Mouse (Mus musculus): Measurements from ENCODE around the gene Cwh43. TPM values are rescaled to one million over a fixed set of nuclear protein-coding genes. Genes with fewer than 3 reads are reported as not detected.

The Cwh43 gene
- polyA plus RNA-seq, 1 experiment from 2014 or later: not detected

DNA sequence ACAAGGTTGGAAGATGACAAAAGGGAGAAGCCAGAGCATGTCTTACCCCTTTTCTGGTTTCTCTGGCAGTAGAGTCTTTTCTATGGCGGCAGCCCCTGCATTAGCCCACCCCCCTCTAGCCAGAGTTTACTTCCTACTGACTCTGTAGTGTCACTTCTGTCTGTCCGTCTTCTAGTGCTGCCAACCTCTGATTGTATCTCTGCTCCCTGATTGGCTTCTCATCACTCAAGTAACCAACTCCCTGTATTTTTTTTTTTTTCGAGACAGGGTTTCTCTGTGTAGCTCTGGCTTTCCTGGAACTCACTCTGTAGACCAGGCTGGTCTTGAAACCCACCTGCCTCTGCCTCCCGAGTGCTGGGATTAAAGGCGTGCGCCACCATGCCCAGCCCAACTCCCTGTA lies 26.9 kb downstream of the Cwh43 start:
- WGBS: 69% methylated on average over 6 of the region's 6 CpGs
- H3K9me3 ChIP-seq (replicated peaks): no peaks in the 10 kb centered on the region
- no peak overlapping the region for H3K9ac ChIP-seq
- no peaks in the 10 kb centered on the region for H3K4me1 ChIP-seq (replicated peaks)
- H3K4me3 ChIP-seq: no peak overlapping the region
- no peaks in the 10 kb centered on the region for H3K36me3 ChIP-seq
- no peak overlapping the region for H3K27ac ChIP-seq (ENCODE audit: poor library complexity, severe bottlenecking)
- no peak overlapping the region for H3K4me2 ChIP-seq
- ATAC-seq (ENCODE audit: insufficient number of reproducible peaks, low FRiP score): no peak
- H3K27me3 ChIP-seq (replicated peaks): peaks cover 4% of the 10 kb centered on the region; the same call in 1 of the 2 replicates

DNA sequence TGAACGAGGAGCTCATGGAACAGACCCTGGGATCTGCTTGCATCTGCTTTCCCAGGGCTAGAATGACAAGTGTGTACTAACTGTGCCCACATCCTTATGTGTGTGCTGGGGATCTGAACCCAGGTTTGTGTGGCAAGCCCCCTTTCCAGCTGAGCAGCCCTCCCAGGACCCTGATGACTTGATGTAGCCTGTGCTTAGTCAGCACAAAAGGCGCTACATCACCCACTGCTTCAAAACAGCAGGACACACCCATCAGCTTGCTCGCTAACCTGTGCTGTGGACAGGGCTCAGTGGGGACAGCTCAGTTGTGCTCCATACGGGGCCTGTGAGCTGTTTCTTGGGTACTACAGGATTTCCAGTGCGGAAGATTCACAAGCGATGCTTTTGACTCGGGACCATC lies 28.9 kb downstream of the Cwh43 start:
- WGBS: 69% methylated on average over 7 of the region's 7 CpGs
- H3K9ac ChIP-seq: no peak overlapping the region
- ATAC-seq (ENCODE audit: insufficient number of reproducible peaks, low FRiP score): no peak

DNA sequence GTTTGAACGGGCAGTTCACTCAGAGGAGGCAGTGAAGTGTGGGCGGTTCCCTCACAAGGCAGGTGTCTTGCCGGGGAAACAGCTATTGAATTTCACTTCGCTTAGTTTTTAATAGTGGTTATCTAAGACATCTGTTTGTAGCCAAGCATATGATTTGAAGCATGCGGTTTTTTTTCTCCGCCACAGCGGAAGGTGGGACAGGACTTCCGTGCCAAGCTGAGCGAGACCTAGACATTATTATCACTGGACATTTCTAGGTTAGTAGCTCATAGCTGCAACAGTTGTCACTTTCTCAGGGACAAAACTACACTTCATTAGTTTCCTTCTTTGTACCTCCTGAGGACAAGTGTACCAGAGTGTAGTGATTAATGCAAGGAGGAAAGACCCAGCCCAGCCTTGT lies 36.3 kb downstream of the Cwh43 start:
- Histone ChIP-seq H3K4me1 (replicated peaks) (no peaks in the 10 kb centered on the region), H3K27me3 (replicated peaks) (0 out of 2 replicates have a peak, but pooled peaks cover 4% of the 10 kb centered on the region), H3K9me3 (replicated peaks) (no peaks in the 10 kb centered on the region), H3K36me3 (no peaks in the 10 kb centered on the region), H3K27ac (ENCODE audit: poor library complexity, severe bottlenecking) (no peak overlapping the region), H3K4me2 (no peak overlapping the region), H3K4me3 (no peak overlapping the region), H3K9ac (no peak overlapping the region)
- no peak for ATAC-seq (ENCODE audit: insufficient number of reproducible peaks, low FRiP score)
- 84% methylated on average over 9 of the region's 9 CpGs for WGBS

More for the DNA sequence above, 28.9 kb downstream of the Cwh43 start:
- H3K4me3 ChIP-seq: no peak overlapping the region
- no peak overlapping the region for H3K4me2 ChIP-seq
- H3K4me1 ChIP-seq (replicated peaks): no peaks in the 10 kb centered on the region
- no peaks in the 10 kb centered on the region for H3K36me3 ChIP-seq
- H3K27ac ChIP-seq (ENCODE audit: poor library complexity, severe bottlenecking): no peak overlapping the region
- H3K9me3 ChIP-seq (replicated peaks): no peaks in the 10 kb centered on the region
- H3K27me3 ChIP-seq (replicated peaks): peaks cover 4% of the 10 kb centered on the region; the same call in 1 of the 2 replicates

DNA sequence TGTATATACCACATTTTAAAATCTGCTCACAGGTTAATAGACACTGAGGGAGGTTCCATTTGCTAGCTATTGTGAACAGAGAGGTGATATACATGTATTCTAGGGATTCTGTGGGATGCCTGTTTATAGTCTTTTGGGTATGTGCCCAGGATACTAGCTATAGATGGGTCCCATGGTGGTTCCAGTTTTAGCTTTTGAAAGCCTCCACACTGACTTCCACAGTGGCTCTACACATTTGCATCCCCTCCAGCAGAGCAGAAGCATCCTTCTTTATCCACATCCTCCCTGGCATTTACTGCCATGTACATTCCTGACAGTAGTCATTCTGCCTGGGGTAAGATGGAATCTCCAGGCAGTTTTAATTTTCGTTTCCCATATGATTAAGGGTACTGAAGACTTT lies 44.4 kb downstream of the Cwh43 start:
- no peaks in the 10 kb centered on the region for H3K36me3 ChIP-seq
- H3K27me3 ChIP-seq (replicated peaks): no peaks in the 10 kb centered on the region
- H3K27ac ChIP-seq (ENCODE audit: poor library complexity, severe bottlenecking): no peak overlapping the region
- H3K4me3 ChIP-seq: no peak overlapping the region
- no peaks in the 10 kb centered on the region for H3K9me3 ChIP-seq (replicated peaks)
- no peak overlapping the region for H3K4me2 ChIP-seq
- no peaks in the 10 kb centered on the region for H3K4me1 ChIP-seq (replicated peaks)
- H3K9ac ChIP-seq: no peak overlapping the region
- no peak for ATAC-seq (ENCODE audit: insufficient number of reproducible peaks, low FRiP score)
- WGBS: 67% methylated on average over 1 of the region's 1 CpGs

DNA sequence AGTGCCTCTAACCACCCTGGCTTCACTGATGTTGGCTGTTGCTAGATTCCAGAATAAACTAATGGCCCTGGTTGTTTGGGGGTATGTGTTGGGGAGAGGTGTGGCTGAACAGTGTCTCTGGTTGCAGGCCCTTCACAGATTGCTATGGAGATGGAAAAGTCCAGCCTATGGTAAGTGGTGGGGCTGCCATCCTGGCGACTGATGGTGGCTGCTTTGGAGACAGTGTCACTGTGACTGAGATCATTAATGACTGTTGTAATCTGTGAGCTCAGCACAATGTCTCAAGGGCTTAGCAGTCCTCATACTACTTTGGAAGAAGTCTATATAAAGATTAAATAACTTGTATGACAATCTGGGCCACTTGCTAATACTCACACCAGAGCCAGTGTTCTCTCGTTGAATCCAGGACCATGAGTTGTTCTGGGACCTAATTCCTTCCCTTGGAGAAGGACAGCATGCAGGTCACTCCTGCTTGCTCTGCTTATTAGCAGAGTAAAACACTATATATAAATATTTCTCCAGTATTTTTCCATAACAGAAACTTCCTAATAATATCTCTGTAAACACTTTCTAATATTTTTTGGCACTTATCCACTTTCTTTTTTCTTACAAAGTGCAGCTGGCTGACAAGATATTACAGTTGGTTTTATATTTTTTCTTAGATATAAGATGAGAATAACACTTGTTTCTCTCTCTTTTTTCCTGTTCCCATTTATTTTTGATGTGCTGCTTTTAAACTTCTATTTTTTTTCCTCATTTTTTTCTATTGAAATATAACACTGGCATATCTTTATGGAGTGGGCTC lies 48.8 kb downstream of the Cwh43 start:
- Histone ChIP-seq H3K36me3 (no peaks in the 10 kb centered on the region), H3K27ac (ENCODE audit: poor library complexity, severe bottlenecking) (no peak overlapping the region), H3K27me3 (replicated peaks) (no peaks in the 10 kb centered on the region), H3K4me3 (no peak overlapping the region), H3K9ac (no peak overlapping the region), H3K4me1 (replicated peaks) (no peaks in the 10 kb centered on the region), H3K4me2 (no peak overlapping the region), H3K9me3 (replicated peaks) (no peaks in the 10 kb centered on the region)
- 63% methylated on average over 2 of the region's 2 CpGs for WGBS
- ATAC-seq (ENCODE audit: insufficient number of reproducible peaks, low FRiP score): no peak

DNA sequence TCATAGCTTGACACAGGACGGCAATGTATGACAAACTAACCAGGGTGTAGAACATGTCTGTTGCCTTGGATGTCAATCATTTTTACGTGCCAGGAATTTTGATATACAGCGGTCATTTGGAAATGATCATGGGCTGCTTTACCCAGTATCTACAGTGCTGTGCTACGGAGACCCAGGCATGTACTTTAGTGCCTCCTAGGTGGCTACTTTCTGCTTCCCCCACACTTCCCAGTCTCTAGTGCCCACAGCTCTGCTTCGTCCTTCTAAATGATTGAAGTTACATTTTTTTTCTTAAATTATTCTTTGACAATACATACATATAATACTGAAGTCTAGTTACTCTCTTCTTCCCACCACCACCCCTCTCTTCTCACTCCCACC lies 49.4 kb downstream of the Cwh43 start:
- H3K4me2 ChIP-seq: no peak overlapping the region
- no peak overlapping the region for H3K9ac ChIP-seq
- no peaks in the 10 kb centered on the region for H3K4me1 ChIP-seq (replicated peaks)
- H3K27me3 ChIP-seq (replicated peaks): no peaks in the 10 kb centered on the region
- WGBS: 81% methylated on average over 5 of the region's 5 CpGs
- no peak overlapping the region for H3K27ac ChIP-seq (ENCODE audit: poor library complexity, severe bottlenecking)
- H3K9me3 ChIP-seq (replicated peaks): no peaks in the 10 kb centered on the region
- ATAC-seq (ENCODE audit: insufficient number of reproducible peaks, low FRiP score): no peak
- no peaks in the 10 kb centered on the region for H3K36me3 ChIP-seq
- no peak overlapping the region for H3K4me3 ChIP-seq

DNA sequence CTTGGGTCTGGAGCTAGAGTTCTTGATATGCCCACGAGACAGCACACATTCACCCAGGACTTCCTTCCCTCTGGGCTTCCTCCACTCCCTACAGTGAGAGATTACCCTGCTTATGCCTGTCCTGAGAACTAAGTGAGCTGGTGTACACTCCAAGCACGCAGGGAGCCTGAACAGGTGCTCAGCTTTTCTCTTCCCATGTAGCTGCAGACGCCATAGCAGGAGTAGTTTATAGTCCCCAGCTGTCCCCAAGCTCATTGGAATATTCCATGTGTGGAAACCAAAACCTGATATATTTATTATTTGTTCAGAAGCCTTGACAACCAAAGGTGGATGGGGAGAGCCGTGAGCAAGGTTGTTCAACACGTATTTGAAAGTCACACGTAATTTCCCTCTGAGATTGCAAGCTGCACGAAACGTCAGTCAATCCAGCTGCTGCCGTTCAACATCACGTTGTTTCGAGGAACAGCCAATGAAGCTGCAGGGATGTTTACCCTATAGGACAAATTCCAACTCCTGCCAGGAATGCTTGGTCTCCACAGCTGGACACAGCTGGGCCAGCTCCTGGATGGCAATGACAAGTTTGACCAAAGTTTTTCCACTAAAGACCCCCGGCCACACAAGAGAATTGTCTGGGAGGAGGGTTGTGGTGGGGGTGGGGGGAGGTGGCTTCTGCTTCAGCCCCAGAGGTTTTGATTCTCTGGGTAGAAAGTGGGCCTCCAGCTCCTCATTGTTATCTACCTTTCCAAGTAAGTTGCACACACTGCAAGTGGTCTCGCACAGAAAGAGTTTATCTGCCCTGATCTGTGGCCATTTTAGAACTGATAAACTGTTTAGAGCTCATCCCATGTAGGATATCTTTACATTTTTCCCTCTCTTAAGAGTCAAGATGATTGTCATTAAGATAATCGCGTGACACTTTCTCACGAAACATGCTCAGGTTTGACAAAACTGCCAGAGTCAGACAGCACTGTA lies 62.9 kb downstream of the Cwh43 start:
- Histone ChIP-seq H3K9me3 (replicated peaks) (no peaks in the 10 kb centered on the region; the same call in 1 of the 2 replicates), H3K27ac (ENCODE audit: poor library complexity, severe bottlenecking) (no peak overlapping the region), H3K27me3 (replicated peaks) (no peaks in the 10 kb centered on the region), H3K4me3 (no peak overlapping the region), H3K4me2 (no peak overlapping the region), H3K9ac (no peak overlapping the region), H3K36me3 (no peaks in the 10 kb centered on the region), H3K4me1 (replicated peaks) (no peaks in the 10 kb centered on the region)
- ATAC-seq (ENCODE audit: insufficient number of reproducible peaks, low FRiP score): no peak
- 76% methylated on average over 16 of the region's 16 CpGs for WGBS

DNA sequence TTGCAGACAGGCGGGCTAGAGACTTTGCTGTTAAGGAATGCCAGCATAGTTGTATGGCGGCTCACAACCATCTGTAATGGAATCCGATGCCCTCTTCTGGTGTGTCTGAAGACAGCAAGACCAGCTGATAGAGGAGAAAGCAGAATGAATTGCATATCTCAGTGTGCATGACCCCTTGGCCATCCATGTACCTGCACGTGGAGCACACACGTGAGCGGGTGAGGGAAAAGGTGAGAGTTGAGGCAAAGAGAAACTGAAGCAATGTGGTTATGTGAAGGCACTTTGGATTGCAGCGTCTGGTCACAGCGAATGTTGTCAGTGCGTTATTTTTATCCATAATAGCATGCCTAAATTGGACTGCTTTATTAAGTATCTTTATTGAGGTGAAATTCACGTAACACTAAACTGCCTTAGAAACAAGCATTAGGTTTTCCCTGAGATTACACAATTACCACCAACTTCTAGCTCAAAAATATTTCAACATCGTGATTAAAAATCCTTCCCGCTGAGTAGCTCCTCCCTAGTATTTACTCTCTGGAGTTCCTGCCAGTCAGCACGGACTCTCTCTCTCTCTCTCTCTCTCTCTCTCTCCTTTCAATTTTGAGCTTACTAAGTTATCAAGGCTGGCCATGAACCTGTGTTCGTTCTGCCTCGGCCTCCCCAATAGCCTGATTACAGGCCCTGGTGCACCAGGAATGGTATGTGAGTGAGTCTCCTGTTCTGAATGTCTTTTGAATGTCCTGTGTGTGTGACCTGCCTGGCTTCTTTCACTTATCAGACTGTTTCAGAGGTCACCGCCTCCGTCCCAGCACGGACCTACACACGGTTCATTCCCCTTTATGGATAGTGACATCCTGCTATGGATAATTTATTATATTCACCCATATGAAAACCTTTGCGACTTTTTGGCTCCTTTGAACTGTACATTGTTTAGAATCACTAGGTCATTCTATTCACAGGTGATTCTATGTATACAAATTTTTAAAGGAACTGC lies 68.8 kb downstream of the Cwh43 start:
- H3K9me3 ChIP-seq (replicated peaks): no peaks in the 10 kb centered on the region
- no peak for ATAC-seq (ENCODE audit: insufficient number of reproducible peaks, low FRiP score)
- H3K4me2 ChIP-seq: no peak overlapping the region
- no peaks in the 10 kb centered on the region for H3K36me3 ChIP-seq
- no peak overlapping the region for H3K27ac ChIP-seq (ENCODE audit: poor library complexity, severe bottlenecking)
- H3K4me1 ChIP-seq (replicated peaks): 0 out of 2 replicates have a peak, but pooled peaks cover 3% of the 10 kb centered on the region
- H3K9ac ChIP-seq: no peak overlapping the region
- no peaks in the 10 kb centered on the region for H3K27me3 ChIP-seq (replicated peaks)
- no peak overlapping the region for H3K4me3 ChIP-seq
- 79% methylated on average over 20 of the region's 20 CpGs for WGBS

DNA sequence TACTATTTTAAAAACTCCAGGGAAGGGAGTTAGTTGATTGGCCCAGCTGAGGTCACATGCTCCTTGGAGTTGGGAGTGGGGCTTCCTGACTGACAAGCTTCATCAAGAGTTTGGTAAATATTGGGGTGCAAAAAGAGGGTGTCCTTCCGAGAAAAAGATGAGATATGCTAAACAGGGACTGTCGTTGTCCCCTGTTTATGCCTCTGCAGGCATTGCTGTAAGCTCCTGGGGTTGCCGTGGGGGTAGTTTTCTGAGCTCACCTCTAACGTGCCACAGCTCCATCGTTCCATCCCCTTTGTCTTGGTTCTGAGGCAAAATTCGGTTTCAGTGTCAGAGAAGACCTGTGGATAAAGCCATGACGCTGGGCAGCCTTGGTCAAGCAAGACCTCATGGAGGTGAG lies 74.8 kb downstream of the Cwh43 start, which contains the start of gene Dcun1d4:
Gene Dcun1d4 (plus strand): TSS at position 301 of the 400 bp plus-strand sequence.
- H3K4me3 ChIP-seq: no peak within 1 kb of the TSS
- no peak within 1 kb of the TSS for H3K27ac ChIP-seq (ENCODE audit: poor library complexity, severe bottlenecking)
- WGBS: 71% methylated on average over 7 of the region's 7 CpGs
- no peaks in the 10 kb centered on the region for H3K27me3 ChIP-seq (replicated peaks)
- H3K4me1 ChIP-seq (replicated peaks): no peaks in the 10 kb centered on the region
- H3K9ac ChIP-seq: no peak within 1 kb of the TSS
- no peaks in the 10 kb centered on the region for H3K36me3 ChIP-seq
- no peak for ATAC-seq (ENCODE audit: insufficient number of reproducible peaks, low FRiP score)
- no peak within 1 kb of the TSS for H3K4me2 ChIP-seq
- no peaks in the 10 kb centered on the region for H3K9me3 ChIP-seq (replicated peaks)

DNA sequence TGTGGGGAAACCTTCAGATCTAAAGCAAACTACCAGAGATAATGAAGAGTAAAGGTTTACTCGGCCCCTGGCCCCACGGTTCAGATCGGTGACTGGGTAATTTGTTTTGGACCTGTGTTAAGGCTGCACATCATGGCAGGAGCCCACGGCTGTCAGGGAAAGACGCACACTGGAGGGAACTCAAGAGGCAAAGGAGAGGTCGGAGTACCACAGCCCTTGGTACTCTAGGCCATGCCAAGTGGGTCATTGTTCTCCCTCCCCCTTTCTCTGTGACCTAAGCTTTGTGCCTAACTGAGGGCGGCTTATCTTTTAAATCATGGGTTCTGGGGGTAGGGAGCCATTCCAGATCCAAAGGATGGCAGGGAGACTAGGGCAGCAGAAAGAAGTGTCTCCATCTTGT lies 75.5 kb downstream of the Cwh43 start:
- H3K9me3 ChIP-seq (replicated peaks): no peaks in the 10 kb centered on the region
- 87% methylated on average over 7 of the region's 7 CpGs for WGBS
- ATAC-seq (ENCODE audit: insufficient number of reproducible peaks, low FRiP score): no peak
- no peaks in the 10 kb centered on the region for H3K27me3 ChIP-seq (replicated peaks)
- no peaks in the 10 kb centered on the region for H3K36me3 ChIP-seq
- no peaks in the 10 kb centered on the region for H3K4me1 ChIP-seq (replicated peaks)
- H3K4me2 ChIP-seq: no peak overlapping the region
- H3K9ac ChIP-seq: no peak overlapping the region
- no peak overlapping the region for H3K27ac ChIP-seq (ENCODE audit: poor library complexity, severe bottlenecking)
- no peak overlapping the region for H3K4me3 ChIP-seq
